Comparison of ENCODE assay signal across 8 mouse cellular contexts in genomic region chr4:126085996-126086576, GRCm38 (mm10). TPM values are rescaled to one million over a fixed set of nuclear protein-coding genes. Genes with fewer than 3 reads are reported as not detected.
DNase-seq lines count a peak whose midpoint lies in the region; ATAC-seq and TF ChIP-seq lines count a peak whose summit lies in the region.

No protein-coding gene starts in this region.

- 26% methylated on average over 7 of the region's 7 CpGs for WGBS in hindbrain, embryonic 16.5 days

- peak; percentile 93 for TF ChIP-seq CTCF in gastrocnemius, adult 2 months (IDR thresholded peaks at IDR 0.05)

- H3K36me3 ChIP-seq in hindbrain, embryonic 16.5 days (ENCODE audit: control insufficient read depth, insufficient read depth, low read length), result peaks cover 4% of the 10 kb centered on the region

- H3K27me3 ChIP-seq in hindbrain, embryonic 16.5 days (replicated peaks; ENCODE audit: control insufficient read depth, insufficient read depth, low read length), result no peaks in the 10 kb centered on the region

- peak overlapping the region; percentile 37 for H3K4me3 ChIP-seq in gastrocnemius, adult 2 months
- H3K4me3 ChIP-seq in hindbrain, embryonic 16.5 days (ENCODE audit: low read length), result no peak overlapping the region

- peak overlapping the region; percentile 82 for H3K27ac ChIP-seq in gastrocnemius, adult 2 months
- no peak overlapping the region for H3K27ac ChIP-seq in hindbrain, embryonic 16.5 days (ENCODE audit: low read depth, low read length)

- no peak overlapping the region for H3K9ac ChIP-seq in hindbrain, embryonic 16.5 days (ENCODE audit: low read depth, low read length)

- DNase-seq in T-cell, adult 2 months (ENCODE audit: low spot score), result peak; percentile 79
- DNase-seq in cerebellum, postnatal 25 days, result peak; percentile 84 to 91
- DNase-seq in gastrocnemius, adult 2 months, result peak; percentile 91
- DNase-seq in left cerebral cortex, adult 18-20 months (ENCODE audit: low spot score in 2 of 2), result peak; percentile 78 to 82
- DNase-seq in lung, postnatal 4 days, result peak; percentile 82 to 88
- peak; percentile 79 to 81 for DNase-seq in right cerebral cortex, adult 2 months (ENCODE audit: low spot score in 2 of 2)
- peak; percentile 83 for DNase-seq in urinary bladder, postnatal 14 days (ENCODE audit: low spot score)

- no peaks in the 10 kb centered on the region for H3K9me3 ChIP-seq in hindbrain, embryonic 16.5 days (ENCODE audit: control insufficient read depth, low read length)

- H3K4me1 ChIP-seq in hindbrain, embryonic 16.5 days (ENCODE audit: control insufficient read depth, insufficient read depth, low read depth, low read length), result no peaks in the 10 kb centered on the region

- intact Hi-C loops in gastrocnemius, adult 2 months (cut with DNase I), result loop anchor here (1.0 to 5.0 kb wide), 2 partner anchors 27 to 76 kb away; partner anchors contain the start of gene Sh3d21

- no peak overlapping the region for H3K4me2 ChIP-seq in hindbrain, embryonic 16.5 days (ENCODE audit: low read length)

- peak; percentile 88 for ATAC-seq in hindbrain, embryonic 16.5 days

RNA-seq across cellular contexts. Expression of gene Lsm10, which starts 10.3 kb away (rescaled TPM):
- total RNA-seq in gastrocnemius, adult 2 months (2021), result 1 to 10 TPM; 7.3 to 7.4 TPM
- 51.3 and 55.8 TPM in 2 replicates for polyA plus RNA-seq in hindbrain, embryonic 16.5 days (2015; fragmentation: Nextera tagmentation; extraction: Ambion mirVana)
- total RNA-seq in left cerebral cortex, adult 18-20 months (2021), result 10 to 100 TPM; 12.2 to 17.6 TPM

RNA-seq across cellular contexts. Expression of gene Stk40, which starts 17.7 kb away (rescaled TPM):
- 100 to 1,000 TPM; 102 to 108 TPM for total RNA-seq in gastrocnemius, adult 2 months (2021)
- 29.5 and 34.3 TPM in 2 replicates for polyA plus RNA-seq in hindbrain, embryonic 16.5 days (2015; fragmentation: Nextera tagmentation; extraction: Ambion mirVana)
- 10 to 100 TPM; 43.5 to 48.3 TPM for total RNA-seq in left cerebral cortex, adult 18-20 months (2021)

RNA-seq across cellular contexts. Expression of gene Oscp1, which starts 27.7 kb away (rescaled TPM):
- total RNA-seq in gastrocnemius, adult 2 months (2021), result 1 to 10 TPM; 2.3 to 3.7 TPM
- 42.5 and 42.9 TPM in 2 replicates for polyA plus RNA-seq in hindbrain, embryonic 16.5 days (2015; fragmentation: Nextera tagmentation; extraction: Ambion mirVana)
- total RNA-seq in left cerebral cortex, adult 18-20 months (2021), result 10 to 100 TPM; 54.5 TPM

RNA-seq across cellular contexts. Expression of gene Mrps15, which starts 39.4 kb away (rescaled TPM):
- 10 to 100 TPM; 72.3 to 86.8 TPM for total RNA-seq in gastrocnemius, adult 2 months (2021)
- 134 and 138 TPM in 2 replicates for polyA plus RNA-seq in hindbrain, embryonic 16.5 days (2015; fragmentation: Nextera tagmentation; extraction: Ambion mirVana)
- 10 to 100 TPM; 43.7 to 52.4 TPM for total RNA-seq in left cerebral cortex, adult 18-20 months (2021)

Comparison
In these comparisons a context has a peak if more than half of its experiments do, and no peak if none do; other contexts are left out.
1. RNA of gene Oscp1, which starts 27.7 kb away (total RNA-seq): 54.5 TPM in left cerebral cortex, adult 18-20 months; 2.3 to 3.7 TPM in gastrocnemius, adult 2 months; every median in the first group is over 10 times any median in the second.
2. Peak in every context shown above with its lines, with median percentiles within 50 percentile points of each other: DNase-seq.